Mouse (Mus musculus): ENCODE results near the gene Nim1k. TPM values are rescaled to one million over a fixed set of nuclear protein-coding genes. Genes with fewer than 3 reads are reported as not detected.

The Nim1k gene
- 1.2 and 1.3 TPM in 2 replicates for polyA plus RNA-seq (2015; fragmentation: Nextera tagmentation; extraction: Ambion mirVana)

GRCm38 (mm10) chr13:119755681-119756471, at the start of gene Nim1k:
TSS of gene Nim1k (minus strand) at chr13:119755882.
- H3K4me3 ChIP-seq (replicated peaks; ENCODE audit: low read depth, low read length): peak within 1 kb of the TSS; percentile 41
- peaks cover 7% of the 10 kb centered on the region for H3K4me1 ChIP-seq (replicated peaks; ENCODE audit: insufficient read depth, low read length)
- peak within 1 kb of the TSS; percentile 52; the same call in 1 of the 2 replicates for H3K27ac ChIP-seq
- WGBS: under 1% methylated on average over 43 of the region's 43 CpGs
- H3K36me3 ChIP-seq (ENCODE audit: insufficient read depth, low read length): no peaks in the 10 kb centered on the region
- no peak for TF ChIP-seq CTCF (IDR thresholded peaks at IDR 0.05; ENCODE audit: low read depth)
- H3K27me3 ChIP-seq (ENCODE audit: insufficient read depth, low read length): no peaks in the 10 kb centered on the region
- ATAC-seq (replicated peaks; ENCODE audit: low FRiP score, low read depth) (peak; percentile 95), DNase-seq (ENCODE audit: low spot score) (peak; percentile 89)
- peak within 1 kb of the TSS; percentile 90 for H3K4me2 ChIP-seq (ENCODE audit: low read length)
- H3K9ac ChIP-seq (ENCODE audit: low read depth, low read length): peak within 1 kb of the TSS; percentile 50
- no peaks in the 10 kb centered on the region for H3K9me3 ChIP-seq (replicated peaks; ENCODE audit: low read length)

DNA sequence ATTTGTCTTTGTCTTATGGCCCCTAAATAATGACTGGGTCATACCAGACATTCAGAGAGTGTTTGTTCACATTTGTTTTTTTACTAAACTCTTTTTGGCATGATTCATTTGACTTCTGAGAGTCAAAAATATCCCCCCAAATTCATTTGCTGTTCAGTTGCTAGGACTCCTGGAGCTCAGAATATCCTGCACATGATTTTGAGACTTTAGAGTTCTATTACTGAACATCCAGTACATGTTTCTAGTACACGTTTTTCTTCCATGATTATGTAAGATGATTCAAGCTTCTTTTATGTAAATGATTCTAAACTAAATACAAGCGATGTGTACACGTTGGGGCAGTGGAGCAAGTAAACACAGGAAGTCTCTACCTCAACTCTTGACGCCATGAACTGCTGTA, 42.0 kb upstream of the Nim1k start:
- TF ChIP-seq CTCF (IDR thresholded peaks at IDR 0.05; ENCODE audit: low read depth): no peak

DNA sequence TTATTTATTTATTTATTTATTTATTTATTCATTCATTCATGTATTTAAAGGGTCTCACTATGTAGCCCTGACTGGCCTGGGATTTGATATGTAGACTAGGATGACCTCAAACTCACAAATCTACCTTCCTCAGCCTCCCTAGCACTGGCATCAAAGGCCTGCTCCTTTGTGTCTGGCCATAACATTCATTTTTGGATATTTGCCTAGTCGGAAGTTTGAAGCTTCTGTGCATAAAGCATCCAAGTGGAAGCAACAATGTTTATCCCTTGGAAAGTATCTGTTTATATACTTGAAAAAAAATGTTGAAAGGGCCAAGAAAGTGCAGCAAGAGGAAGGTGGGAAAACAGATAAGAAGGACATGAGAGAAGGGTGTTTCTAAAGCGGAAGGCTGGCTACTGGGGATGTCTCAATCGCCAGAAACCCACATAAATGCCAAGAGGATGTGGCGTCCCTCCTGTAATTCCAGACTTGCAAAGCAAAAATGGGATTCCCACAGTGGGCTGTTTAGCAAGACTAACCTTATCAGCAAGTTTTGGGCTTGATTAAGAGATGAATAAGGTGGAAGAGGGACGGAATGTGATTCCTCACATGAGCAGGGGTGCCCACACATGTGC, 37.2 kb upstream of the Nim1k start:
- H3K4me3 ChIP-seq (replicated peaks; ENCODE audit: low read depth, low read length): no peak overlapping the region
- H3K27ac ChIP-seq: no peak overlapping the region
- no peak overlapping the region for H3K4me2 ChIP-seq (ENCODE audit: low read length)
- H3K4me1 ChIP-seq (replicated peaks; ENCODE audit: insufficient read depth, low read length): 0 out of 2 replicates have a peak, but pooled peaks cover 6% of the 10 kb centered on the region
- ATAC-seq (replicated peaks; ENCODE audit: low FRiP score, low read depth): no peak
- WGBS: 62% methylated on average over 5 of the region's 5 CpGs
- H3K9ac ChIP-seq (ENCODE audit: low read depth, low read length): no peak overlapping the region
- TF ChIP-seq CTCF (IDR thresholded peaks at IDR 0.05; ENCODE audit: low read depth): no peak
- no peaks in the 10 kb centered on the region for H3K9me3 ChIP-seq (replicated peaks; ENCODE audit: low read length)
- H3K27me3 ChIP-seq (ENCODE audit: insufficient read depth, low read length): no peaks in the 10 kb centered on the region
- DNase-seq (ENCODE audit: low spot score): peak; percentile 15
- H3K36me3 ChIP-seq (ENCODE audit: insufficient read depth, low read length): no peaks in the 10 kb centered on the region

More for the DNA sequence above, 42.0 kb upstream of the Nim1k start:
- H3K27me3 ChIP-seq (ENCODE audit: insufficient read depth, low read length): no peaks in the 10 kb centered on the region
- WGBS: 58% methylated on average over 4 of the region's 4 CpGs
- DNase-seq (ENCODE audit: low spot score) (no peak), ATAC-seq (replicated peaks; ENCODE audit: low FRiP score, low read depth) (no peak)
- no peak overlapping the region for H3K4me3 ChIP-seq (replicated peaks; ENCODE audit: low read depth, low read length)
- H3K36me3 ChIP-seq (ENCODE audit: insufficient read depth, low read length): no peaks in the 10 kb centered on the region
- no peak overlapping the region for H3K27ac ChIP-seq
- H3K9ac ChIP-seq (ENCODE audit: low read depth, low read length): no peak overlapping the region
- H3K9me3 ChIP-seq (replicated peaks; ENCODE audit: low read length): no peaks in the 10 kb centered on the region
- H3K4me1 ChIP-seq (replicated peaks; ENCODE audit: insufficient read depth, low read length): no peaks in the 10 kb centered on the region
- no peak overlapping the region for H3K4me2 ChIP-seq (ENCODE audit: low read length)

- Histone ChIP-seq H3K4me1 (replicated peaks; ENCODE audit: insufficient read depth, low read length) (0 out of 2 replicates have a peak, but pooled peaks cover 6% of the 10 kb centered on the region), H3K27me3 (ENCODE audit: insufficient read depth, low read length) (no peaks in the 10 kb centered on the region), H3K36me3 (ENCODE audit: insufficient read depth, low read length) (peaks cover 4% of the 10 kb centered on the region; the same call in 1 of the 2 replicates), H3K4me3 (replicated peaks; ENCODE audit: low read depth, low read length) (peak overlapping the region; percentile 80), H3K4me2 (ENCODE audit: low read length) (peak overlapping the region; percentile 90), H3K9me3 (replicated peaks; ENCODE audit: low read length) (no peaks in the 10 kb centered on the region), H3K27ac (peak overlapping the region; percentile 95; the same call in 1 of the 2 replicates), H3K9ac (ENCODE audit: low read depth, low read length) (no peak overlapping the region; the same call in 1 of the 2 replicates)
- DNase-seq (ENCODE audit: low spot score): peak; percentile 38
- TF ChIP-seq CTCF (IDR thresholded peaks at IDR 0.05; ENCODE audit: low read depth): no peak
- ATAC-seq (replicated peaks; ENCODE audit: low FRiP score, low read depth): no peak
- 3% methylated on average over 18 of the region's 18 CpGs for WGBS
These were observed 36.0 kb upstream of the Nim1k start for GRCm38 (mm10) chr13:119791580-119792135.

GRCm38 (mm10) chr13:119790761-119791579, 35.3 kb upstream of the Nim1k start, which contains the start of gene Zfp131:
TSS of gene Zfp131 (minus strand) at chr13:119790889.
- peaks cover 6% of the 10 kb centered on the region; the same call in 1 of the 2 replicates for H3K36me3 ChIP-seq (ENCODE audit: insufficient read depth, low read length)
- H3K4me2 ChIP-seq (ENCODE audit: low read length): peak within 1 kb of the TSS; percentile 90
- no peaks in the 10 kb centered on the region for H3K27me3 ChIP-seq (ENCODE audit: insufficient read depth, low read length)
- DNase-seq (ENCODE audit: low spot score): peak; percentile 95
- H3K9ac ChIP-seq (ENCODE audit: low read depth, low read length): peak within 1 kb of the TSS; percentile 90
- no peaks in the 10 kb centered on the region for H3K9me3 ChIP-seq (replicated peaks; ENCODE audit: low read length)
- peak within 1 kb of the TSS; percentile 95 for H3K27ac ChIP-seq
- TF ChIP-seq CTCF (IDR thresholded peaks at IDR 0.05; ENCODE audit: low read depth): 0 out of 2 replicates have a peak, but pooled peaks have one; percentile 4
- peak within 1 kb of the TSS; percentile 80 for H3K4me3 ChIP-seq (replicated peaks; ENCODE audit: low read depth, low read length)
- under 1% methylated on average over 64 of the region's 86 CpGs for WGBS
- 0 out of 2 replicates have a peak, but pooled peaks cover 6% of the 10 kb centered on the region for H3K4me1 ChIP-seq (replicated peaks; ENCODE audit: insufficient read depth, low read length)
- ATAC-seq (replicated peaks; ENCODE audit: low FRiP score, low read depth): peak; percentile 97

Data from kidney, postnatal 0 days (tissue).